Mouse (Mus musculus) Patski (cell line): ENCODE data around the gene Dusp11. TPM values are rescaled to one million over a fixed set of nuclear protein-coding genes. Genes with fewer than 3 reads are reported as not detected.
"Not testable (repeated sequence)": the region's sequence is repeated elsewhere in the genome, so short reads cannot be mapped to it uniquely, and the experiment has no call there.

Experiments used
- ATAC-seq: fragments of 100-300 bp; one replicate; pipeline ENCODE4 v1.8.0; 2021
- CTCF ChIA-PET: fragments of 350-600 bp; sonication (Branson Sonifier 250); formaldehyde crosslinking; loops from one replicate; lab custom pipeline; 2022; ENCODE audit warnings: inconsistent platforms; lab: Charles Lee
- POLR2A ChIA-PET: fragments of 350-600 bp; sonication (Branson Sonifier 250); formaldehyde crosslinking; loops from one replicate; lab custom pipeline; 2022; ENCODE audit warnings: antibody characterized with exemption, inconsistent platforms; lab: Charles Lee
- DNase-seq: peaks from one replicate; pipeline ENCODE4 v3.0.0-alpha.2; 2011; ENCODE audit warnings: low read depth, low spot score
- H3K27me3 ChIP-seq: fragments of 371-371 bp; one replicate; pipeline ENCODE4 v1.5.1; 2021
- CTCF ChIP-seq: fragments of 100-300 bp; IDR thresholded peaks from one replicate; pipeline ENCODE4 v1.5.1; 2021
- in situ Hi-C: fragments of 300-500 bp; cut with MboI; formaldehyde crosslinking; loops from 3 replicates; pipeline ENCODE4 v1.11.1; 2018; ENCODE audit warnings: low pct_unique_long_range_greater_than_20kb, mixed read lengths
- polyA plus RNA-seq: library from polyadenylated mRNA; unstranded; gene quantifications from one replicate; pipeline ENCODE4 v1.2.3, GENCODE M21; 2021

The Dusp11 gene
- polyA plus RNA-seq, 1 experiment from 2014 or later: 50.1 TPM

DNA sequence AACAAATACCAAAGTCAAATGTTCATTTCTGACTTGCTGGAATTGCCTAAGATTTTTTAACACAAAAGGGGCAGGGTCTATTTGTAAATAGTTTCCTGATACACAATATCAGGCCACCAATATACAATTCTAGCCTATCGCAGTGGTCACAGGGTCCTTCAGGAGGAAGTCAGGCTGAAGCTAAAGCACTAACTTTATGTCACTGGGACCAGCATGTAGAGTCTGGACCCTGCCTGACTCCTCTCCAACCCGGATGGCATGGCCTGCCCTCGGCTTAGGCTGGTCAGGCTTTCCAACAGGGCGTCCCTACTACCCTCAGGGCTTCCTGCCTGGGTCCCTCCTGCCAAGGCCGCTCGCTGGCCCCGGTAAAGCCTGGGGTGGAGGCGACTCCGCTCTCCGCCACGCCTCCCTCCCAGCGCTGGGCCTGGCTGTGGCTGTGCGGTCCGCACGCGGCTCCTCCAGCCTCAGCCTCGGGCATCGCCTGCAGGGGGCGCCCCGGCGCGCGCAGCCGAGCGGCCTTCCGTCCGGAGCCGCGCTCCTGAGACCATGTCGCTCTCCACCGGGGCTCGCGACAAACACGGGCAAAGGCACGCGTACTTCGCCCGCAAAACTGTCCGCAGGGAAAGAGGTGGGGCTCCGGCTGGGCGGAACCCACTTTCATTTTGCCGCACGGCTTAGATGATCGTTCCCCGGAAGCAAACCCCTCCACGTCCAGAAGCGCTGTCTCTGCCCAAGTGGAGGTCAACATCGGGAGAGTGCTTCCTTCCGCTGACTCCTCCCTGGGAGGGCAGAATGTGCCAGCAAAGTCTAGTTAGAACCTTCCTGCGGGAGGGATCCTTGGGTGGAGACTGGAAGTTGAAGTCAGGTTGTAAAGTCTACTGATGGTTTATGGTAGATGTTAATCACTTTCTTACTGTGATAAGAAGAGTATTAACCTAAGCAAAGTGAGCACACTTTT, 24.7 kb downstream of the Dusp11 start:
- DNase-seq, in situ Hi-C loops, H3K27me3 ChIP-seq: not testable (repeated sequence)
- peak; percentile 89 for ATAC-seq
- POLR2A ChIA-PET: interaction anchor here (1.6 kb wide), 1 partner anchor 21 kb away, joined by 3 read pairs; no protein-coding TSS in a partner anchor
- TF ChIP-seq CTCF: peak; percentile 99
- CTCF ChIA-PET: interaction anchor here (0.6 to 2.1 kb wide), 3 partner anchors 11 to 28 kb away, joined by 3 to 15 read pairs (median 3); partner anchors contain the start of gene Nat8f1

DNA sequence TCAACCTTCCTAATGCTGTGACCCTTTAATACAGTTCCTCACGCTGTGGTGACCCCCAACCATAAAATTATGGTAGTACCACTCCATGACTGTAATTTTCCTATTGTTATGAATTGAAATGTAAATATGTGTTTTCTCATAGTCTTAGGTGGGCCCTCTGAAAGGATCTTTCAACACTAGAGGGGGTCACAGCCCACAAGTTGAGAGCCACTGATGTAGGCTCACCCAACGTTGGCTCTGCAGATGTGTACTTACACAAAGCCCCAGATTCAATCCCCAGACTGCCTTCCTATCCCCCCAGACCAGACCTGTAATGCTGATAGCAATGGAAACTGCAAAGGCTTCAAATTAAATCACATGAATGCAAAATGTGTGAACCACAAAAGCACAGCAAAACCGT, 25.8 kb downstream of the Dusp11 start:
- CTCF ChIA-PET: interaction anchor here (0.7 to 2.1 kb wide), 4 partner anchors 12 to 429 kb away, joined by 3 to 15 read pairs (median 3); partner anchors contain the start of gene Nat8f1
- POLR2A ChIA-PET: interaction anchor here (1.6 kb wide), 1 partner anchor 20 kb away, joined by 3 read pairs; no protein-coding TSS in a partner anchor
- DNase-seq (no peak), ATAC-seq (no peak)
- no peaks in the 10 kb centered on the region for H3K27me3 ChIP-seq
- peak; percentile 19 for TF ChIP-seq CTCF
- in situ Hi-C loops: no loop called here

DNA sequence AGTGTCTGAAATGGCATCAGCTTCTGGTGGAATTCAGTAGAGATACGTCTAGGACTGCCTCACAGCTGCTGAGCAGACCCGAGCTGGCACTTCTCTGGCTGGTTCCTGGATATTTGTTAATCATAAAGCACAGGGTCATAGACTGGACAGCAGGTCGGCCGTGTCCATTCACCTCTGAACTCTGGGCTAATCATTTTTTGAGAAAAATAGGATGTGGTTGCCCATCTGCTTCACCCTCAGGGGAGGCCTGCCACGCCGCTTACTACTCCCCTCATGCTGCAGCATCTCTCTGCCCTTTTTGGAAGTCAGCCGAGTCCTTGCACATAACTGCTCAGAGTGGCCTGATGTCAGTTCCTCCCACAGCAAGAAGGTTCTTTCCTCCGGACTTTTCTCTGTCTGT, 27.4 kb downstream of the Dusp11 start:
- H3K27me3 ChIP-seq: no peaks in the 10 kb centered on the region
- TF ChIP-seq CTCF: no peak
- no peak for DNase-seq
- CTCF ChIA-PET: interaction anchor here (1.2 kb wide), 1 partner anchor 13 kb away, joined by 3 read pairs; no protein-coding TSS in a partner anchor
- in situ Hi-C loops: no loop called here
- no peak for ATAC-seq
- POLR2A ChIA-PET: no interaction called here

DNA sequence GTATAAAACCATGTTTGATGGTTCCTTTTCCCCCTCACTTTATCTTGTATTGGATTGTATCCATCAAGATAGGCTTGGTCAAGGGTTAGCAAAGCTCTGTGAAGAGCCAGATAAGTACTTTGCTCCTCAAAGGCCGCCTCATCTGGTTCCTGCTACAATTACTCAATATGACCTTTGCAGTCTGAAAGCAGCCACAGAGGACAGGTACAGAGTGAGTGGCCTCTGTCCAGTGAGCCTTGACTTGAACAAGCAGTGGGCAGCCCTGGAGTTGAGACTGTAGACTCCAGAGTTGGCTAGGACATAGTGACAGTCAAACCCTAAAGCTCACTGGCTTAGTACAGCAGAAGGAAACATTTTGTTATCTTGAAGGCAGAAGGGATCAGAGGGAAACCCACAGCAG, 32.2 kb downstream of the Dusp11 start:
- TF ChIP-seq CTCF: no peak
- in situ Hi-C loops: no loop called here
- no peaks in the 10 kb centered on the region for H3K27me3 ChIP-seq
- ChIA-PET CTCF (no interaction called here), POLR2A (interaction anchor here (0.7 kb wide), 1 partner anchor 8 kb away, joined by 3 read pairs; no protein-coding TSS in a partner anchor)
- ATAC-seq: no peak
- DNase-seq: no peak

DNA sequence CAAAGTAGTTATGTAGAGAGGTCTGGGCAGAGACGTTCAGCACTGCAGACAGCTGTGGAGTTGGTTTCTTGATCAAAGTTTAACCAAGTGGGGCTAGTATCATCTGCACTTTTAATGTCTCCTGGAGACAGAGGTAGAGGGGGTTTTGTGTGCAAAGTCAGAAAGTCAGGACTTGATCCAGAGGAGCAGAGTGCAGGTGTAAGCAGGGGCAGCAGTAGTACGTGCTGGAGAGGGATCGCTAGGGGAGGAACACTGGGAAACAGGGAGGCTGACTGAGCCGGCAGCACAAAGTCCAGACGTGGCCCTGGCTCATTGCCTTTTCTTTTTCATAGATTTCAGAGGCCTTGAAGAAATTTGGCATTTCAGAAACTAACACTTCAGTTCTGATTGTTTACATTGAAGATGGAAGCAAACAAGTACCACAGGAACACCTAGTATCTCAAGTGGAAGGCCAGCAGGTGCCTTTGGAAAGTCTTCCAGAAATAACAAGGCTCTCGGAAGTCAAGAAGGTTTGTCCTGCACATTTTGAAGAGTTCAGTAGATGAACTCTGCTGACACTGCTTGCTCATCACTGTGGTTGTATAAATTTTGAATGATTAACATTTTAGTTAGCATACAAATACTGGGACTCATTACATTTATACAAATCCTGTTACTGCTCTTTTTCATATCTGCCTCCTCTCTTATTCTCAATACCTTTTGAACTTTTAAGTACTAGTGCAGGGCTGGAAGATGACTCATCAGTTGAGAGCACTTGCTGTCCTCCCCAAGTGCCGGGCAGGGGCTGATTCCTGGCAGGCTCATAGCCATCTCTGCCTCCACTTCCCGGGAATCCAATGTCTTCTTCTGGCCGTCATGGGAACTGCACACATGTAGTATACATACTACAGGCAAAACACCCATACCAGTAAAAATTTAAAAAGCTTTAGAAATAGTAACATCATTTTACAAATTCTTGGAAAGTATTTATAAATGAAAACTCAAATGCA, 33.7 kb downstream of the Dusp11 start:
- POLR2A ChIA-PET: no interaction called here
- no peaks in the 10 kb centered on the region for H3K27me3 ChIP-seq
- in situ Hi-C loops: no loop called here
- DNase-seq (no peak), ATAC-seq (no peak)
- CTCF ChIA-PET: no interaction called here
- TF ChIP-seq CTCF: no peak

DNA sequence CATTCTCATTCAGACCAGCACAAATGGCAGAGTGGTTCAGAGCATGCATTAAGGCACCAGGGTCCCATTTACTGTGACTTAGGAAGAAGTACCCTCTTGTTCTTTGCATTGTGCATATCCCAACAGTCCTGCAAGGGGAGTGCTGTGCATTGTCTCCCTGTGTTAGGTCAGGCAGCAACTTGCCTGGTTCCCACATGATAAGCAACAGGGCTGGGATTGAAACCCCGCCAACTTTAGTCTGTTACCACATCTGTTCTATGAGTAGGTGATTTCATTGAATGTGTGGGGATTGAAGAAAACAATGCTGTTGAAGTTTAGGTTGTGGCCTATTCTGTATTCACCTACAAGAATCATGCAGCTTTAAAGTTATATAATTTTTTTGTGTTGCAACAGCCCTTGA, 34.8 kb downstream of the Dusp11 start:
- ATAC-seq: no peak
- TF ChIP-seq CTCF: no peak
- ChIA-PET CTCF (no interaction called here), POLR2A (no interaction called here)
- no peaks in the 10 kb centered on the region for H3K27me3 ChIP-seq
- in situ Hi-C loops: no loop called here
- no peak for DNase-seq

DNA sequence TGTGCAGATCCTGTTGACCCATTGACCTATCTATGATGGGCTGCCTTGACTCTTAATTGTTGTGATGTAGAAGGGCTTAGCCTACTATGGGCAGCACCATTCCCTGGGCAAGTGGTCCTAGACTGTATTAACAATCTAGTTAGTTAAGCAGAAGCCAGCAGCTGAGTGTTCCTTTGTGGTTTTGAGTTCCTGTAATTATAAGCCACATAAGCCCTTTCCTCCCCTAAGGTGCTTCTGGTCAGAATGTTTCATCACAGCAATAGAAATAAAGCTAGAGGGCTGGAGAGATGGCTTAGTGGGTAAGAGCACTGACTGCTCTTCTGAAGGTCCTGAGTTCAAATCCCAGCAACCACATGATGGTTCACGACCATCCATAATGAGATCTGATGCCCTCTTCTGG, 37.8 kb downstream of the Dusp11 start:
- in situ Hi-C loops: no loop called here
- POLR2A ChIA-PET: no interaction called here
- no peak for ATAC-seq

DNA sequence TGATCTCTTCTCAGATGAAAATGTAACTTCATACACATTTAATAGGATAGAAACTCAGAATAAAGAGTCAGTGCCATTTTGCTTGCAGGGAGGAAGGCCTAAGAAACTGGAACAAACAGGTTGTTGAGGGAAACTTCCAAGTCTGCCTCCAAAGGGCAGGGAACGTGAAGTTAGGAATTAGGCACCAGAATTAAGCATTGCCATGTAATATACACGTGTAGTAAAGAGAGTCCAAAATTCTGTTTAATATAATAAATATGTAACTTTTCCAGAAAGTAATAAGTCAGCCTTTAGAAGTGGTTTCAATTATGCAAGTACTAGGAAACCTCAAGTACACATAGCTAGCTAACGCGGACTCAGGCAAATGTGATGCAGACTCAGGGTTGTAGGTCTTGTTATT, 42.1 kb downstream of the Dusp11 start:
- no peak for DNase-seq
- no peak for ATAC-seq
- no peaks in the 10 kb centered on the region for H3K27me3 ChIP-seq
- ChIA-PET POLR2A (no interaction called here), CTCF (no interaction called here)
- TF ChIP-seq CTCF: no peak
- in situ Hi-C loops: no loop called here

More for the DNA sequence above, 37.8 kb downstream of the Dusp11 start:
- CTCF ChIA-PET: interaction anchor here (0.8 to 1.3 kb wide), 3 partner anchors 8 to 18 kb away, joined by 3 read pairs; partner anchors contain the start of gene Nat8f1
- TF ChIP-seq CTCF: no peak
- no peak for DNase-seq
- no peaks in the 10 kb centered on the region for H3K27me3 ChIP-seq

DNA sequence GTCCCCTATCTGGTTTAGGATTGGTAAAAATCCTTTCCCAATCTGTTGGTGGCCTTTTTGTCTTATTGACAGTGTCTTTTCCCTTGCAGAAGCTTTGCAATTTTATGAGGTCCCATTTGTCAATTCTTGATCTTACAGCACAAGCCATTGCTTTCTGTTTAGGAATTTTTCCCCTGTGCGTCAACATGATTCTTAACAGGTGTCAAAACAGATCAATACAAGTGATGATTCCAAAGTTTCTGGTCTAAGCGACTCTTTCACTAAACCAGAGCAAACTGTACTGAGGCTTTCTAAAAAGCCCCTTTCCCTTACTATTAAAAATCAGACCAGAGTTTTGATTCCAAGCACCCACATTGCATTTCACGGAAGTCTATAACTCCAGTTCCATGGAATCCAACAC, 43.1 kb downstream of the Dusp11 start:
- in situ Hi-C loops, ATAC-seq, H3K27me3 ChIP-seq, CTCF ChIA-PET, POLR2A ChIA-PET, DNase-seq: not testable (repeated sequence)

DNA sequence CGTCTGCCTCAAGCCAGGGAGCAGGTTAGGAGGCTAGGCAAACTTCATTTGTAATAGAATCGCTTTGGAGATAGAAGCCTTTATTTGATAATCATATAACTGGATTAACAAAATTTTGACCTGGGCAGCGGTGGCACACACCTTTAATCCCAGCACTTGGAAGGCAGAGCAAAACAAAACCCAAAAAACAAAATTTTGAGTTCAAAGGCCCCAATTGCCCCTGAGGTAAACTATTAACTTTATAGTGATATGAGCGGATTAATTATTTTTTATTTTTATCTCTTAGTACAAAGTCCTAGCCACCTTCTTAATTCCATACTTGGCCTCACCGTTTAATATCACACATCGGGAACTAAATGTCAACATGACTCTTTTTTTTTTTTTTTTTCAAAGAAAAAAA, 44.9 kb downstream of the Dusp11 start:
- ATAC-seq: no peak

More for the DNA sequence above, 44.9 kb downstream of the Dusp11 start:
- no peak for DNase-seq
- ChIA-PET POLR2A (interaction anchor here (1.0 kb wide), 1 partner anchor 19 kb away, joined by 3 read pairs; no protein-coding TSS in a partner anchor), CTCF (interaction anchor here (2.3 kb wide), 1 partner anchor 19 kb away, joined by 15 read pairs; no protein-coding TSS in a partner anchor)
- in situ Hi-C loops: no loop called here
- no peak for TF ChIP-seq CTCF
- H3K27me3 ChIP-seq: no peaks in the 10 kb centered on the region
